Mouse (Mus musculus) liver, adult 2 months (tissue): ENCODE results near the gene Mrgprx1. TPM values are rescaled to one million over a fixed set of nuclear protein-coding genes. Genes with fewer than 3 reads are reported as not detected.

ENCODE experiments used
- DNase-seq: peaks from one replicate; pipeline ENCODE4 v3.0.0-alpha.2; 2011; ENCODE audit warnings: low read depth, low spot score; ENCODE audit errors: extremely low read depth
- H3K27ac ChIP-seq: fragments of 200-500 bp; replicated peaks from 2 replicates; pipeline ENCODE4 v1.5.1; 2012; ENCODE audit warnings: low read depth, mild to moderate bottlenecking, control low read depth, inconsistent platforms, low read length; ENCODE audit not compliant: insufficient read depth
- H3K27me3 ChIP-seq: fragments of 200-500 bp; 2 replicates; pipeline ENCODE4 v1.6.1; 2012; ENCODE audit warnings: mild to moderate bottlenecking, moderate library complexity, low read length, inconsistent platforms; ENCODE audit not compliant: control insufficient read depth, insufficient read depth
- H3K36me3 ChIP-seq: fragments of 200-500 bp; 2 replicates; pipeline ENCODE4 v1.6.1; 2012; ENCODE audit warnings: low read length, inconsistent platforms; ENCODE audit not compliant: control insufficient read depth, insufficient read depth
- H3K4me1 ChIP-seq: fragments of 200-500 bp; 2 replicates; pipeline ENCODE4 v1.6.1; 2011; ENCODE audit warnings: low read length; ENCODE audit not compliant: control insufficient read depth, insufficient read depth
- H3K4me3 ChIP-seq: fragments of 200-500 bp; 2 replicates; pipeline ENCODE4 v1.5.1; 2011; ENCODE audit warnings: low read depth, mild to moderate bottlenecking, control low read depth, low read length, moderate library complexity; ENCODE audit not compliant: insufficient read depth
- H3K79me2 ChIP-seq: fragments of 200-500 bp; 2 replicates; pipeline ENCODE4 v1.6.1; 2012; ENCODE audit warnings: inconsistent platforms, mild to moderate bottlenecking, low read length, moderate library complexity; ENCODE audit not compliant: control insufficient read depth, insufficient read depth
- H3K9ac ChIP-seq: fragments of 200-500 bp; 2 replicates; pipeline ENCODE4 v1.6.1; 2012; ENCODE audit warnings: low read depth, mild to moderate bottlenecking, control low read depth, inconsistent platforms, low read length
- CTCF ChIP-seq: fragments of 200-500 bp; IDR thresholded peaks from 2 replicates; pipeline ENCODE4 v1.5.1; 2011; ENCODE audit warnings: low read depth, low read length, control low read depth
- POLR2A ChIP-seq: fragments of 200-500 bp; IDR thresholded peaks from 2 replicates; pipeline ENCODE4 v1.6.1; 2011; ENCODE audit warnings: low read length, control low read depth; ENCODE audit not compliant: insufficient read depth; ENCODE audit errors: extremely low read depth
- WGBS: fragments of 180-500 bp; shearing (Covaris S2); methylation state at CpG from one replicate; pipeline ENCODE4 v1.1.7; 2018; 5-methylcytosine and 5-hydroxymethylcytosine counted together
- polyA plus RNA-seq: library from polyadenylated mRNA; depleted of rRNA; stranded (reverse); fragments of >200 nt; gene quantifications from 2 replicates; pipeline ENCODE4 v1.2.3, GENCODE M21; 2012; rRNA removed
- total RNA-seq: library from RNA; depleted of rRNA; stranded (reverse); fragments of >200 nt; gene quantifications from 2 replicates; pipeline ENCODE4 v1.2.3, GENCODE M21; 2014; rRNA removed

Mrgprx1 gene
- total RNA-seq = not detected in 2 replicates
- polyA plus RNA-seq = not detected in 2 replicates

GRCm38 (mm10) chr7:48027497-48027896 lies at the start of gene Mrgprx1:
TSS of gene Mrgprx1 (minus strand) at chr7:48027597.
- H3K4me1 ChIP-seq = no peaks in the 10 kb centered on the region
- no peaks in the 10 kb centered on the region for H3K36me3 ChIP-seq
- WGBS = 76% methylated on average over 3 of the region's 3 CpGs
- H3K4me3 ChIP-seq = no peak within 1 kb of the TSS
- DNase-seq = no peak
- H3K79me2 ChIP-seq = no peaks in the 10 kb centered on the region
- H3K9ac ChIP-seq = no peak within 1 kb of the TSS
- no peaks in the 10 kb centered on the region for H3K27me3 ChIP-seq
- no peak within 1 kb of the TSS for H3K27ac ChIP-seq
- TF ChIP-seq CTCF (no peak), POLR2A (no peak)

DNA sequence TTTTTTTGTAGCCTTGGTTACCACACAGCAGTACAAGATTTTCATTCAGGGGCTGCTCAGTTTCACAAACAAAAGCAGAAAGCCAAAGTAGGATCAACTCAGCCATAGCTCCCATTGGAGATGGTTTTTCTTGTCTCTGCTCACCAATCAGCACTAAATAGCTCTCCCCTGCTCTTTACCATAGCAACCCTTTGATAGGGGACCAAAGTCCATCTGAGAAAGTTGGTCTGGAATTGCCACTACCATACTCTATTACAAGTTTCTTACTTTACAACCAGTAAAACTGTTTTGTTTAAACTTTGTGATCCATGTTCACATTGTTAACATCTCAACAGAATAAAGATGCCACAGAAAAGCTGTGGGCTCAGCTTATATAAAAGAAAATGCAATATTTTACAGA lies 48.1 kb upstream of the Mrgprx1 start:
- DNase-seq = no peak
- H3K4me1 ChIP-seq = no peaks in the 10 kb centered on the region
- TF ChIP-seq POLR2A (no peak), CTCF (no peak)
- no peak overlapping the region for H3K27ac ChIP-seq
- no peak overlapping the region for H3K9ac ChIP-seq
- H3K79me2 ChIP-seq = no peaks in the 10 kb centered on the region
- H3K36me3 ChIP-seq = no peaks in the 10 kb centered on the region
- no peaks in the 10 kb centered on the region for H3K27me3 ChIP-seq
- no peak overlapping the region for H3K4me3 ChIP-seq

GRCm38 (mm10) chr7:48046475-48047185 lies 19.2 kb upstream of the Mrgprx1 start:
- Histone ChIP-seq H3K79me2 (no peaks in the 10 kb centered on the region), H3K9ac (no peak overlapping the region), H3K4me3 (no peak overlapping the region), H3K27ac (no peak overlapping the region), H3K36me3 (no peaks in the 10 kb centered on the region), H3K27me3 (no peaks in the 10 kb centered on the region), H3K4me1 (no peaks in the 10 kb centered on the region)
- 67% methylated on average over 4 of the region's 4 CpGs for WGBS
- no peak for DNase-seq
- no peak for TF ChIP-seq POLR2A
- TF ChIP-seq CTCF = no peak

DNA sequence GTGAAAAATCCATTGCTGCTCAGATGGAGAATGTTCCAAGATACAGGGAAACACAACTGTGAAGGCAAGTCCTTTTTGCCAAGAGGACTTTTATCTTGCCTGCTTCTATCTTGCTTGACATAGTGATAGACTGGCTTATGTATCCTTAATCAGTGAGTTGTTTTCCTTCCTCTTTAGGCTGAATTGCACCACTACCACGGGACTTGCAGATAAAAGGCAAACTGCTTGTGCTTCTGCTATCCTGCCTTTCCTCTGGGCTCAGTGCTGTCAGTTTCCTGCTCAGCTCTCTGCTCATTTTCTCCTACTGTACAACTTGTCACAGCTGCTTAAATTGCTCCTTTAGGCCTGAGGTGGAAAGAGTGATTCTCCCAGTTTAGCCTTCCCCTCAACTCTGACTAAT lies 16.6 kb upstream of the Mrgprx1 start:
- no peak overlapping the region for H3K9ac ChIP-seq
- no peaks in the 10 kb centered on the region for H3K4me1 ChIP-seq
- TF ChIP-seq POLR2A (no peak), CTCF (no peak)
- no peaks in the 10 kb centered on the region for H3K36me3 ChIP-seq
- H3K79me2 ChIP-seq = no peaks in the 10 kb centered on the region
- H3K27ac ChIP-seq = no peak overlapping the region
- DNase-seq = no peak
- no peaks in the 10 kb centered on the region for H3K27me3 ChIP-seq
- H3K4me3 ChIP-seq = no peak overlapping the region
- 13% methylated on average over 1 of the region's 1 CpGs for WGBS

- 37% methylated on average over 2 of the region's 2 CpGs for WGBS
These were observed 9.5 kb downstream of the Mrgprx1 start for GRCm38 (mm10) chr7:48017874-48018273.

GRCm38 (mm10) chr7:47995689-47996088 lies 31.7 kb downstream of the Mrgprx1 start:
- WGBS = 62% methylated on average over 3 of the region's 3 CpGs
- DNase-seq = no peak
- H3K9ac ChIP-seq = no peak overlapping the region
- H3K27ac ChIP-seq = no peak overlapping the region
- no peak overlapping the region for H3K4me3 ChIP-seq
- H3K27me3 ChIP-seq = no peaks in the 10 kb centered on the region
- H3K4me1 ChIP-seq = no peaks in the 10 kb centered on the region
- no peaks in the 10 kb centered on the region for H3K36me3 ChIP-seq
- TF ChIP-seq CTCF (no peak), POLR2A (no peak)
- H3K79me2 ChIP-seq = no peaks in the 10 kb centered on the region

More at GRCm38 (mm10) chr7:48017874-48018273, 9.5 kb downstream of the Mrgprx1 start:
- Histone ChIP-seq H3K4me1 (no peaks in the 10 kb centered on the region), H3K79me2 (no peaks in the 10 kb centered on the region), H3K4me3 (no peak overlapping the region), H3K27me3 (no peaks in the 10 kb centered on the region), H3K9ac (no peak overlapping the region), H3K36me3 (no peaks in the 10 kb centered on the region), H3K27ac (no peak overlapping the region)
- TF ChIP-seq CTCF (no peak), POLR2A (no peak)
- DNase-seq = no peak
